Mouse (Mus musculus) ES-Bruce4 (cell line): ENCODE results near the gene Tfam. TPM values are rescaled to one million over a fixed set of nuclear protein-coding genes. Genes with fewer than 3 reads are reported as not detected.

ENCODE experiments used
- H3K27ac ChIP-seq: 2 replicates; pipeline ENCODE4 v1.5.1; 2012; ENCODE audit warnings: low read length, inconsistent platforms; ENCODE audit not compliant: insufficient read depth
- H3K27me3 ChIP-seq: 2 replicates; pipeline ENCODE4 v1.6.1; 2012; ENCODE audit warnings: mild to moderate bottlenecking, low read length, inconsistent platforms; ENCODE audit not compliant: control insufficient read depth, poor library complexity, insufficient read depth, severe bottlenecking
- H3K36me3 ChIP-seq: 2 replicates; pipeline ENCODE4 v1.6.1; 2012; ENCODE audit warnings: inconsistent platforms, mild to moderate bottlenecking, low read length, moderate library complexity; ENCODE audit not compliant: control insufficient read depth, poor library complexity, insufficient read depth, severe bottlenecking
- H3K4me1 ChIP-seq: one replicate; pipeline ENCODE4 v1.8.1; 2011; ENCODE audit warnings: low read length; ENCODE audit not compliant: control insufficient read depth, insufficient read depth
- H3K4me3 ChIP-seq: 2 replicates; pipeline ENCODE4 v1.5.1; 2011; ENCODE audit warnings: low read depth, mild to moderate bottlenecking, low read length
- H3K9ac ChIP-seq: 2 replicates; pipeline ENCODE4 v1.6.1; 2012; ENCODE audit warnings: low read depth, mild to moderate bottlenecking, inconsistent platforms; ENCODE audit not compliant: poor library complexity, severe bottlenecking
- H3K9me3 ChIP-seq: replicated peaks from 2 replicates; pipeline ENCODE4 v1.6.1; 2012; ENCODE audit warnings: mild to moderate bottlenecking, low read length, inconsistent platforms; ENCODE audit not compliant: control insufficient read depth, poor library complexity, insufficient read depth, severe bottlenecking
- CTCF ChIP-seq: IDR thresholded peaks from one replicate; pipeline ENCODE4 v1.8.1; 2011; ENCODE audit warnings: low read depth, low read length
- EP300 ChIP-seq: IDR thresholded peaks from 2 replicates; pipeline ENCODE4 v1.6.1; 2011; ENCODE audit warnings: low read depth, low read length; ENCODE audit not compliant: insufficient read depth
- POLR2A ChIP-seq: IDR thresholded peaks from one replicate; pipeline ENCODE4 v1.8.1; 2011; ENCODE audit warnings: low read length; ENCODE audit not compliant: insufficient read depth
- polyA plus RNA-seq: library from polyadenylated mRNA; stranded (reverse); fragments of >200 nt; gene quantifications from 2 replicates; pipeline ENCODE4 v1.2.4, GENCODE M21; 2011; ENCODE audit warnings: low read depth; ENCODE audit not compliant: missing spikeins, insufficient read depth, insufficient read length

The Tfam gene
- polyA plus RNA-seq, 1 experiment: 112 TPM

GRCm38 (mm10) chr10:71218228-71218892 is 19.7 kb downstream of the Tfam start:
- Histone ChIP-seq H3K27me3 (no peaks in the 10 kb centered on the region), H3K36me3 (no peaks in the 10 kb centered on the region), H3K27ac (no peak overlapping the region), H3K9me3 (no peaks in the 10 kb centered on the region), H3K4me1 (peaks cover 4% of the 10 kb centered on the region), H3K9ac (no peak overlapping the region), H3K4me3 (no peak overlapping the region; the same call in 1 of the 2 replicates)
- peak; percentile 81 for TF ChIP-seq CTCF
- TF ChIP-seq POLR2A: no peak

GRCm38 (mm10) chr10:71215996-71216395 is 22.1 kb downstream of the Tfam start:
- TF ChIP-seq POLR2A (no peak), CTCF (no peak), EP300 (no peak)

DNA sequence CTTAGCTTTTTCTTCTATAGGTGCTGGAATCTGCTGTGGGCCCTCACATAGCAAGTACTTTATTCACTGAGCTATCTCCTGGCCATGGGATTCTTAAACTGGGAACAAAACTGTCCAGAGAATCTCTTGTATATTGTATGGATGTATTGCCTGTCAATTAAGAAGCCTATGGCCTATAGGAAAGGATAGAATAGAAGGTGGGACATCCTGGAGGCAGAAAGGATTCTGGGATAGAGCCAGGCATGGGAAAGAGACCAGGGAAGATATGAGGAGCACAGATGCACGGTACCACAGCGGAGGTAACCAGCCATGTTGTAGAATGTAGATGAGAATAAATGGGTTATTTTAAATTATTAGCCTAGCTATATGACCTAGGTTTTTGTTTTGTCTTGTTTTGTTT is 36.6 kb downstream of the Tfam start:
- no peaks in the 10 kb centered on the region for H3K4me1 ChIP-seq

More at GRCm38 (mm10) chr10:71215996-71216395, 22.1 kb downstream of the Tfam start:
- no peak overlapping the region for H3K27ac ChIP-seq
- no peaks in the 10 kb centered on the region for H3K27me3 ChIP-seq
- peaks cover 4% of the 10 kb centered on the region for H3K4me1 ChIP-seq
- H3K4me3 ChIP-seq: no peak overlapping the region
- H3K9me3 ChIP-seq: no peaks in the 10 kb centered on the region
- no peaks in the 10 kb centered on the region for H3K36me3 ChIP-seq
- H3K9ac ChIP-seq: no peak overlapping the region

GRCm38 (mm10) chr10:71200964-71201363 is 37.1 kb downstream of the Tfam start:
- Histone ChIP-seq H3K9me3 (no peaks in the 10 kb centered on the region), H3K4me3 (no peak overlapping the region), H3K27me3 (no peaks in the 10 kb centered on the region), H3K36me3 (no peaks in the 10 kb centered on the region), H3K4me1 (no peaks in the 10 kb centered on the region), H3K27ac (no peak overlapping the region), H3K9ac (no peak overlapping the region)
- TF ChIP-seq EP300 (no peak), POLR2A (no peak)

More for the DNA sequence above, 36.6 kb downstream of the Tfam start:
- no peaks in the 10 kb centered on the region for H3K9me3 ChIP-seq
- no peaks in the 10 kb centered on the region for H3K36me3 ChIP-seq
- no peak overlapping the region for H3K4me3 ChIP-seq
- no peak overlapping the region for H3K27ac ChIP-seq
- H3K27me3 ChIP-seq: no peaks in the 10 kb centered on the region
- H3K9ac ChIP-seq: no peak overlapping the region
- TF ChIP-seq POLR2A: no peak
- no peak for TF ChIP-seq EP300
- TF ChIP-seq CTCF: no peak

DNA sequence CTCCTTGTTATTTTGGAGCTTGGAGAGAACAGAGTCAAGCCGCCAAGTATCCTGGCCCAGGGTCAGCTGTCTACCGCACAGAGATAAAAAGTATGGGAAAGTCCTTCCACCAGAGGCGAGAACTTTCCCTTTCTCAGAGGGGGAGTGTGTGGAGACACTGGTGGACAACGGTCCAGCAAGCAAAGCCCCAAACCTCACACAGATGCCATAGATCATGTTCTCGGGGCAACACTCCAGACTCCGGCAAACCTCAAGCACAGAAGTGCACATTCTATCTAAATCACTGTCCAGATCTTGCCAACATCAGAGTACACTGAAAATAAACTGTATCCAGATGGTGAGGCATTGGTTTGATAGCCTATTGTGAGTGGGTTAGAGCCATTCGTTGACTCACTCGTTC is 39.4 kb downstream of the Tfam start:
- Histone ChIP-seq H3K9me3 (no peaks in the 10 kb centered on the region), H3K4me1 (no peaks in the 10 kb centered on the region), H3K27me3 (no peaks in the 10 kb centered on the region), H3K9ac (no peak overlapping the region), H3K36me3 (no peaks in the 10 kb centered on the region), H3K27ac (no peak overlapping the region), H3K4me3 (no peak overlapping the region)
- TF ChIP-seq EP300: no peak

DNA sequence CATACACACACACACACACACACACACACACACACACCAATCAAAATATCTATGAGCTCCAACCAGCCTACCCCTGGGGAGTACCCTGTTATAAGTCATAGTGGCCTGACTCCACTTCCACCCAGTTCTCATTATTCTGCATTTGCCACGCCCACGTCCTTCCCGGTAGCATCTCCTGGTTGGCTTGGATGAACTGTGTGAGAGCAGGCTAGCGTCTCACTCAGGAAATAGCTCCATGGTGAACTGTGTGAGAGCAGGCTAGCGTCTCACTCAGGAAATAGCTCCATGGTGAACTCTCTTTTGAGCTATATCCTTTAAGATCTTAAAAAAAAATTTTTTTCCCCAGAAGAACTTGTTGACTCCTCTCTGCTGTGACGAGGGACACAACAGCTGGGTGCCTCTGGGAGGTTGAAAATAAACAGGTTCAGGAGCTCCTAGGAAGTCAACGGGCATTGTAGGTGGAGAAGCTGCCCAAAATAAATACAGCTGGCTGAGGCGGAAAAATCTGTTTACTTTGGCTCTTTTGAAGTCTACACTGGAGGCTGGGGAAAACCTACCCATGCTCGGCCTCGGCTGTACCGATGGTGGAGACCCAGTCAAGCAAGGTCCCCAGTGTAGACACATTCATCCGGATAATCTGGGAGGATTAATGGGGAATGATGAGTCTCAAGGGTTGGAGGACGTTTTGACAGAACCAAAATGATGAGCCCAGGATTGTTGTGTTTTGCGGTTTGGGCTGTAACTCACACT is 40.9 kb downstream of the Tfam start:
- Histone ChIP-seq H3K36me3 (no peaks in the 10 kb centered on the region), H3K4me1 (no peaks in the 10 kb centered on the region), H3K27me3 (no peaks in the 10 kb centered on the region), H3K9ac (no peak overlapping the region), H3K9me3 (no peaks in the 10 kb centered on the region), H3K4me3 (no peak overlapping the region), H3K27ac (no peak overlapping the region)
- TF ChIP-seq EP300: no peak
- TF ChIP-seq POLR2A: no peak
- no peak for TF ChIP-seq CTCF
